Mouse (Mus musculus) inflammation-experienced regulatory T-cells, adult 6 months (primary cell): ENCODE measurements around the gene Itm2c. TPM values are rescaled to one million over a fixed set of nuclear protein-coding genes. Genes with fewer than 3 reads are reported as not detected.

ENCODE experiments used
- ATAC-seq: one replicate; pipeline ENCODE4 v1.8.0; 2017
- polyA plus RNA-seq, 3 experiments: library from polyadenylated mRNA; unstranded; fragments of 100-300 nt; shearing (Covaris generic); gene quantifications; one replicate each; pipeline ENCODE4 v1.2.1; 2017

The Itm2c gene
- 100 to 1,000 TPM in 2 of 3 experiments, 10 to 100 TPM in 1; 93.4 to 125 (median 112) TPM for polyA plus RNA-seq

DNA sequence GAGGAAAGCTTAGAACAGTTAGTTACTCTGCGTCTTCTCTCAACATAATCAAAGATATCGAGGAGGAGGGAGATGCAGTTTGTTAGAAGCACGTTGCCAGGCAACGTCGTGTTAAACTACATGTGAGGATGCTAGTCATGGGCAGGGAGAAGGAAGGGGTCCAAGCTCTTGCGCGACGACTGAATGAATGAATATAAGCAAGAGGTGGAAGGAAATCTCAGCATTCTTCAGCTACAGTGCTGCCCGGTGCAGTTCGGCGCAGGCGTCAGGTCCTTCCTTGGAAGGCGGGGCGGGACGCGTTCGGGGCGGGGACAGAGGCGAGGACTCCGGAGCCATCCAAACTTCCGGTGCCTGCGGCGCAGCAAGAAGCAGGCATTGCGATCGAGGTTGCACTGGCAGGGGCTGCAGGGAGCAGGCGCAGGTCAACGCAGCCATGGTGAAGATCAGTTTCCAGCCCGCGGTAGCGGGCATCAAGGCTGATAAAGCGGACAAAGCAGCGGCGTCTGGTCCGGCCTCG lies at the start of gene Itm2c:
TSS of gene Itm2c (plus strand) at position 51 of the 517 bp plus-strand sequence.
- peak; percentile 60 for ATAC-seq

DNA sequence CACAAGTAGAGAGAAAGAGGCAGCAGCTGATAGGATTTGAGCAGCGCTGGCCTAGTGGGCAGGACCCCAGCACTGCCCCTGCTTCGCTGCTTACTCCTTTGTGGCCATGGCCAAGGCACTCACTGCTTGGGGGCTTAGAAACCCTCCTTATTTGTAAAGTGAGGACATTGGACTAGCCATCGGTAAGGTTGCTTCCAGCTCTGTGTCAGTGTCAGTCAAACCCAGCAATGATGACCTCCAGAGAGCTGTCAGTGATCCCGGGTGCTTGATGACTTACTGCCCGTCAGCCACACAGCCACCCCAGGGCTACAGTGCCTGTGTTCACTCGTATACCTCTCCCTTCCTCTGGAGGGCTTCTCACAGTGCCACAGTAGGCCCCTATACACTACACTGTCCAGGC lies 49.1 kb upstream of the Itm2c start:
- ATAC-seq = no peak

DNA sequence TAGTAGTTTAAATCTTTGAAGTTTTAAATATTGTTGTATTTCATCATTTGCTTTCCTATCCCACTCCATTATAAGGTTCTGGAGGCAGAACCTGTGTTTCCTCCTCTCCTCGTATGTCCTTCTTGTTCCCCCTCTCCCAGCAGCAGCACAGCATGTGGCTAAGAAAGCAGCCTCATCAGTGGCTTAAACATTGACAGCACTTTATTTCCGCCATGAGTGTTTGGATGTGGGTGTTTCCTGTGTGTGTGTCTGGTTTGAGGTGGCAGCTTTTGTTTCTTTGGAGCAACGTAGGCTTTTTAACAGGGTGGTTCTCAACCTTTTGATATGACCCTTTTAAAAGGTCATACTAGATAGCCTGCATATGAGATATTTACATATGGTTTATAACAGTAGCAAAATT lies 48.6 kb upstream of the Itm2c start:
- ATAC-seq = peak; percentile 78

DNA sequence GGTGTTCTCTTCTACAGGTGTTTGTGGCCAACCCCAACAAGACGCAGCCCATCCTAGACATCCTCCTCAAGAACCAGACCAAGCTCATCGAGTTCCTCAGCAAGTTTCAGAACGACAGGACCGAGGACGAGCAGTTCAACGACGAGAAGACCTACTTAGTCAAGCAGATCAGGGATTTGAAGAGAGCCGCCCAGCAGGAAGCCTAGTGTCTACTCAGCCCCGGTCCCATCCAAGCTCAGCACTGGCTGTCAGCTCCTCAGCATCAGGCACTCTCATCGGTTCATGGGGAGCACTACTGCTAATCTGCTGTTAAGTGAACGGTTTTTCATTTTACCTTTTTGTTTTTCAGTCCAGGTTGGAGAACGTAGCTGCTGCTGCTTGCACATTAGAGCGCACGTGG lies 45.1 kb upstream of the Itm2c start:
- ATAC-seq = no peak

DNA sequence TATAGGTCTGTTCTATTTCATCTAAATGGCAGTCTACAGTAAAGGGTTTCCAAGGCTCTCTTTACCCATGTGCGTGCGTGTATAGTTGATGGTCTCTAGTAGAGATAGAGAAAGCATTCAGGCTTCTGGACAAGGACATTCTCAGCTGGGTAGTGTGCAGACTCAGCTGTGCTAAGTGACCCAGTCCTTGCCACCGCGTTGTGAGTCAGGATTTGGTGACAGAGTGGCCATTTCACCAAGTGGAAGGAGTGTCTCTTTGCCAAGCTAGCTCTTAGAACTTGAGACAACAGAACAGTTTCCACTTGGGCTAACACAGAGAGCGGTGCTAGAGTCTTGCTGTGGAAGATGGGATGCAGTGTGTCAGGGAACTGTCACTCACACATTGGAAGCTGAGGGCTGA lies 43.2 kb upstream of the Itm2c start:
- ATAC-seq = no peak

DNA sequence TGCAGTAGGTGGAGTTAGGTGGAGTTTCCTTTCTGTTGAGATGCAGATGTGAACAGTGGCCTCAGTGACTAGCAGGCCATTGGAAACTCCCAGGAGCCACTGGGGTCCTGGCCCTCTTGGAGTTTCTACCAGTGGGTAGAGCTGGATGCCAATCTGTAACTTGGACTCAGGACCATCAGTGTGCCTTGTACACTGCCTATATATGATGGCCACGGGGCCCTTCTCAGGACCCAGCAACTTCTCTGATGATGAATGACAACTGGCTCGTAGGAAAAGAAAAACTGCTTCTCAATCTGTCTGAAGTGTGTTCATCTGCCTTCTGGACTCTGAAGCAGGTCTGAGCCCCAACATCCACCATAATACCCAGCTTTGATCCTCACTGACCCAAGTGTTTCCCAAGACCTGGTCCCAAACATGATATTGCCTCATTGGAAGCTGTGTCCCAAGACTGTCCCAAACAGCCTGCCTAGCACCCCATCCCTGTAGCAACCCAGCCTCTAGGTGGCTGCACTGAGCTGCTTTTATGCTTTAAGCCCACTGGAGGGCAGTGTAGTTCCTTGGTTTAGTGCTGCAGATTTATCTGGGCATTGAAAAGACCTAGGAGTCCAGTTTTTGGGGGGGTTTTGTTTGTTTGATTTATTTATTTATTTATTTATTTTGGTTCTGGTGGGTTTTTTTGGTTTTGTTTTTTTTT lies 40.9 kb upstream of the Itm2c start:
- ATAC-seq = peak; percentile 84

DNA sequence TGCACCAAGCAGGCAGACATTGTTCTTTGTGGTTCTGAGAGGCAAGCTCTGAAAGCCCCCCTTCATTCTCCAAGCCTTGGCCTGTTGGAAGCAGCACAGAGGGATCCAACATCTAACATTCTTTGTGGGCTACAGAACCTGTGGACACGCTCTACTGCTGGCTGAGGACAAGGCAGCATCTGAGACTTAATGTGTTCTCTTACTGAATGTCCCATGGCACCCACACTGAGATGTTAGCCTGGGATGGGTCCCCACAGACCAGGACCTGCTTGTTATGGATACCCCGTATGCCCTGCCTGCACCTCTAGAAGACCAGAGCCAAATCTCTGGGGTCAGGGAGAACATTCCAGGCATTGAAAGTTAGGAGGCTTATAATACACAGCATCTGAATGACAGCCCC lies 40.2 kb upstream of the Itm2c start:
- ATAC-seq = no peak

DNA sequence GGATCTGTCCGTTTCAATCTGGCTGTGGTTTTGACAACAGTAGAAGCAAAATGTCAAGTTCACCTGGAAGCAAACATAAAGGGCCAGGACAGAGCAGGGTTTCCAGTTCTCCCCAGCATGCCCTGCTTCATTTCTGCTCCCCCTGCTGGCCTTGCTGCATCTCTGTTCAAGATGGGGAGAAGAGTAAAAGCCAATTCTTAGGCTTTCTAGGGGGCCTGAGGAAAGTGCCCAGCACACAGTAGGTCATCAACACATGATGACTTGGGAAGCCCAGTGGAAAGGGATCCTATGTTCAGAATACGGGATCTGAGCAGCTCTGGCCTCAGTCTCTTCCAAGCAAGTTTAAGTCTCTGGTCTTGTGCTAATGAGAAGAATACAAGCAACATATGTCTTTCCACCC lies 39.6 kb upstream of the Itm2c start:
- no peak for ATAC-seq

DNA sequence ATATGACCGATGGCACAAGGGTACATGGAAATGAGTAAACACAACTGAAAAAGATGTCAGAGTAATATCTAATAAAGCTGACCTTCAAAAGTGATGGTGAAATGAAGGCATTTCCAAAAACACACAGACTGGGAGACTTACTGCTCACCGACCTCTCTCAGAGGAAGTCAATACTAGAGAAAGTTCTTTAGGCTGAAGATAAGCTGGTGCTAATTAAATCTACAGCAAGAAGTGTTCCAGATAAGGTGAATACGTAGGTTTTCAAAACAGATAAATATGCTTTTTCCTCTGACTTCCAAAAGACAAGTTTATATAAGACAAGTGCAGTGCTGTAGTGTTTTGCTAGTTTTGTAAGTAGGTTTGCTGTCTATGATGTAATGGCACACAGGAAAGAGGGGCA lies 37.8 kb upstream of the Itm2c start:
- ATAC-seq = no peak

DNA sequence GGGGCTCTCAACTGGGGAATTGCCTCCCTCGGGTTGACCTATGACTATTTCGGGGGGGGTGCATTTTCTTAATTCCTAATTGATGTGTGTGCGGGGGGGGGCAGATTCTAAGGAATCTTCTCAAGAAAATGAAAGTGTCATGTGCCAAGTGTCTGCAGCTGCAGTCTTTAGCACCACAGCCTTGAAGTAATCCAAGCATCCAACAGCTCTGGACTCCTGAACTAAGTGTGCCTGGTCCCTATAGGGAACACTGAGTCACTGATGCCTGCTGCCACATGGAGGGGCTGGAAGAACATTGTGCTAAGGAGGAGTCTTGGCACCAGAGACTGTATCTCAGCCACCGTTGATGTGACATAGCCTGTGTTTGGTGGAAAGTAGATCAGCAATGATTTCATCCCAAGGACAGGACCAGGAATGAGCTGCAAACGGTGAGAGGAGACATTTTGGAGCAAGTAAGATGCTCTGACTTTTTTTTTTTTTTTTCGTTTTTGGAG lies 36.8 kb upstream of the Itm2c start:
- no peak for ATAC-seq

DNA sequence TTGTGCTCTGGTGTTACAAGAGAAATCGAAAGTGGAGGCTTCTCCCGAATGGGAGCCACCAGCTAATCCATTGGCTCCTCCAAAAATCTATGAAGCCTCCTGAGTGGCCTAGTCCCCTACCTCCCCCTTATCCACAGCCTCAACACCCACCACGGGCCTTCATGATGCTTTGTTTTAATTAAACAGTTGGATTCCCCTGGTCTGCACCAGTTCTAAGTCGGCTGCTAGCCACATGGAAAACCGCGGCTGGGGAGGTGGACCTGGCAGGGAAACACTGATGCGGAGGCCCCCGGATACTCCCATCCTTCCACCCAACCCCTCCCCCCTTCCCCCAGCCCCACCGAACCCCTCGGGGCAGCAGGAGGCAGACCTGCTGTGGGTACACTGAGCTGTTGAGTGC lies 29.7 kb upstream of the Itm2c start:
- ATAC-seq = no peak

DNA sequence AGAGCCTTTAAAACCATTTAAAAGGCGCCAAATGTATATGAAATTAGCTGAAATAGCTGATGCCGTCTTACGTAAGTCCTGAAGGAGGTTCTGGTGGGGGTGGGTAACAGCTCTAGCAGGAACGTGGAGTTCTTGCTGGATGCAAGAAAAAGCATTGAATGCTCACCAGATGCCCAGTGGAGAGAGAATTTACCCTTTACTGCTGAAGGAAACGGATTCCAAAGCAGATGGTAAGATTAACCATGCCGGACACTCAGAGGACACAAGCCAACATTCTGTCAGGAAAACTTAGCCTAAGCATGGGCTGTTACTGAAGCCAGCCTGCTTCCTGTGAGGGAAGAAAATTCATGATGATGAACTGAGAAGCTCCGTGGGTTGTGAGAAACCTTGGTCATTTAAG lies 24.1 kb upstream of the Itm2c start:
- no peak for ATAC-seq

DNA sequence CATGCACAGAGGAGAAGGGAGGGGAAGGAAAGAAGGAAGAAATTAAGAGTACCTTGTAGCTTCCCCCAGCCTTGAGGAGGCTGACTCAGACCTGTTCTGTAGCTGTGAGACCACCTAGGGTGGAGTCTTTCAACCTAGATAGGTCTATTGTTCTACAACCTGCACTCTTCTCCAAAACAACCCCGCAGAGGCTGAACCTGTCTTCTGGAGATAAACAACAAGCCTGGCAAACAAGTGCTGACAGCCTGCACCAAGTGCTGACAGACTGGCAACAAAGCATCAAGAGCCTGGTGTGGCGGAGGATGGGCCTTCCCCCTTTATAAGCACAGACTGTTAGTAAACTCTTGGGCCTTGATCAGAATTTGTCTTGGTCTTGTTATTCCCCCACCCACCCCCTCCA lies 23.5 kb upstream of the Itm2c start:
- ATAC-seq = no peak

DNA sequence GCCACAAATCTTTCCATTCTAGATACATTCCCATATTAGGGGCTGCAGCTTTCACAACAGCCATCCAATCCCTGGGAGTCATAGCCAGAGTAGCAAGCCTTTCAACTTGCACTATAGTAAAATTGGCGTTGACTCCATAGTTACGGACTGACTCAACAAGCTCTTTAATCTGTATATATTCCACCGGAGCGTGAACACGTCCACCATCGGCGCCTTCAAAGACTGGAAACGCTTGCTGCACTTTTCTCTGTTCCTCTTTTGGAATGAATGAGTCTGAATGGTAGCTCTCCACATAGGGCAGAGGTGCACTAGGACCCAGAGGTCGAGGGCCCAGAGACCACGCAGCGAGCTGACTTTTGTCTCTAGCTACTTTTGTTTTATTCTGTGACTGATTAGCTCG lies 12.1 kb upstream of the Itm2c start:
- ATAC-seq = no peak

DNA sequence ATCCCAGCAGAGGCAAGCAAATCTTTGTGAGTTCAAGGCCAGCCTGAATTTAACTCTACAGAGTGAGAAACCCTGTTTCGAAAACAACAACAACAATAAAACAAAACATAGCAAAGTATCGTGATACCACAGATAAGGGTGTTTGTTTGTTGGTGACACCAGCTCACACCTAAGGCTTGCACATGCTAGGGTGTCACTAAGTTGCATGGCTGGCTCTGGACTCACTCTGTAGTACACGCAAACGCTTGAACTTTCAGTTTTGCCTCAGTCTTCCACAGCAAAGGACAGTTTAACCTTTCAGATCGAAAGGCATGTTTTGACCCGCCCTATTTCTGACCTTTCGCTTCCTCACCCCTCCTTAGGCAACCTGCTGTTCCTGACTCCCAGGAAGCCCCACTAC lies 6.9 kb upstream of the Itm2c start:
- ATAC-seq = no peak

DNA sequence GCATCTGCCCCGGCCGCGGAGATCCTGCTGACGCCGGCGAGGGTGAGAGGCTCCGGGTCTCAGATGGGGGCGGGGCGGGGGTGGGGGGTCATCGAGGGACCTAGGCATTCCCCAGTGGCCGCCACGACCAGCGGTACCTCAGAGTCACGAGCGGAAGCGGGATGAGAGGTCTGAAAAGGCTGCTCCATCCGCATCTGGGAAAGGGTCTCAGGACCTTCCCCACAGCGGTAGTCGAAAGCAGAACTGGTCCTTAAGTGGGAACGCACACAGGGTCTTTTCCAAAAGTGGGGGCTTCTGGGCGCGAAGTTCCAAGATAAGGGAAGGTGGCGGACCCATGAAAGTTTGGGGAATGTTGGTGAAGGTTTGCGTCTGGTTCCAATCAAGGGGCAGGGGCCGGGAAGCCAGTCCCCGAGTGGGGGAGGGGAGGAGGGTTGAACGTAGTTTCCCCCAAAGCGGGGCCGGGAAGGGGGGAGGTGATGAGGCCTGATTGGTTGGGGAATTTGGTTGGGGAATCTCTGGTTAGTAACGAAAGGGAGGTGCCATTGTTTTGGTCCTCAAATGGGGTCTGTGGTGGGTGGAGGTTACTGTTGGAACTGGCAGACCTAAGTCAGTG lies 773 bp downstream of the Itm2c start:
- ATAC-seq = no peak

DNA sequence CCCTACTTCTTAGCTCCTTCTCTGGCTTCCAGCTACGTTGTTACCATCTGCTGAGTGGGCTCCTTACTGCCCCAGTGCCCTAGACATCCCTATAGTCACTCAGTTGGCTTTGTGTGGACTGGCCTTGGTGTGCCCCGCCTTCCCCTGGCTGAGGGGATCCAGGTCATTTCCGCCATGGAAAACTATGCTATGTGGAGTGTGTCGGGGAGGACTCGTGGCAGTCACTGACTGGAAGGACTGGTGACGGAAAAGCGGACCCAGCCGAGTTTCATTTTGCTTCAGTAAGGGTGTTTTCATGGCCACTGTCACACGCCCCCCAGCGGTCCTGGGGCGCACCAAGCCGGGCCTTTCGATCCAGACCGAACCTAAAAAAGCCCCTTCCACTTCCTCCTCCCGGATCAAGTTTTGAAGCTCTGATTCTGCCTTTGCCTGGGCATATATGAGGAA lies 1.3 kb downstream of the Itm2c start:
- peak; percentile 68 for ATAC-seq

DNA sequence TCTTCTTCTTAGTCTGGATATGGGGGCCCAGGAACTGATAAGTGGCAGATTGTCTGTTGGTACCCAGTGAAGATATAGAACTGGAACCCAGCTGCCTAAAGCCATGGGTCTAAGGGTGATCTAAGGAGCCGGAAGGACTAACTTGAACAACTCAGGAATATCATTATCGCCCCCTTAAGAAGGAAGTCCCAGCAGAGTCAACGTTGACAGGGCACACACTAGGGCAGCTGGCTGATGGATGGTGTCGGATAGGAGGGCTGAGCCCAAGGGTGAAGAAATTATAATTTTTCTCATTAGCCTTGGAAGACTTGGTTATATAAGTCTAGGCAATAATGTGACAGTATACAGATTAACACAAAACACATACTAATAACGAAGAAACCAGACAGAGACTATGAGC lies 2.0 kb downstream of the Itm2c start:
- no peak for ATAC-seq

DNA sequence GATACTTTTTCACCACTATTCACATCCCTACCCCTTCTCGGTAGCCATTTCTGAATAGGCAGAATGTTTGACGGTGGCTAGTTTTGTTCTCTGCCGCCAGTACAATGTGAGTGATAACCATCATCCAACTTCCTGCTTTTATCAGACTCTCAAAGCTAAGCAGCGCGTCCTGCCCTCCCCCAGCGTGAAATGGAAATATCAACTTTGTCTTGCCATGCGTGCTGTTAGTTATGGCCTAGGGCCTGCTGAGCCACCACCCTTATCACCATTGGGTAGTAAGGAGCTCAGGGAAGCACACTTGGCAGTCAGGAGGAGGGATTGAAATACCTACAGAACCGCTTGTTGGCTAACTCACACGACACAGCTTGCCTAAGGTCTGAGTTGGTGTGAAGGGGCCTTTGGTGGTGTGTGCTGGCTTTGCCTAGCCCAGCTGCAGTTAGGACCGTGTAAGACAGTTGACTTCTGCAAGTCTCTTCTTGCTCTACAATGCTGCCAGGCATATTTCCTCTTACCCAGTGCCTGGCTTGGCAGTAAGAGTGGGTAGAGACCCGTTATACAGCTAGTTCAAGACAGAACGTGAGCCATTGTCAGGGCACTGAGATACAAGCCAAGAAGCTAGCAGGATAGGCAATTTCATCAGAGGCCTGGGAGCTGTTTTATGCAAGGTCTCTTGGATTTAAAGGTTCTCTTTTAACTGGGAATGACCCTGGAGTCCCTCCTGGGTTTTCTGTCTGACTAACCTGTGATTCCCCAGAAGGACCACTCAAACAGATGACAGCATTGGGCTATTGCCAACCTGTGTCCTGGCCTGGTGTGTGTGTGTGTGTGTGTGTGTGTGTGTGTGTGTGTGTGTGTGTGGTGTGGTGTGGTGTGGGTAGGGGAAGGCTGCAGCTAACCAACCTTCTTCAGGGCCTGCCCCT lies 3.0 kb downstream of the Itm2c start:
- ATAC-seq = peak; percentile 72

DNA sequence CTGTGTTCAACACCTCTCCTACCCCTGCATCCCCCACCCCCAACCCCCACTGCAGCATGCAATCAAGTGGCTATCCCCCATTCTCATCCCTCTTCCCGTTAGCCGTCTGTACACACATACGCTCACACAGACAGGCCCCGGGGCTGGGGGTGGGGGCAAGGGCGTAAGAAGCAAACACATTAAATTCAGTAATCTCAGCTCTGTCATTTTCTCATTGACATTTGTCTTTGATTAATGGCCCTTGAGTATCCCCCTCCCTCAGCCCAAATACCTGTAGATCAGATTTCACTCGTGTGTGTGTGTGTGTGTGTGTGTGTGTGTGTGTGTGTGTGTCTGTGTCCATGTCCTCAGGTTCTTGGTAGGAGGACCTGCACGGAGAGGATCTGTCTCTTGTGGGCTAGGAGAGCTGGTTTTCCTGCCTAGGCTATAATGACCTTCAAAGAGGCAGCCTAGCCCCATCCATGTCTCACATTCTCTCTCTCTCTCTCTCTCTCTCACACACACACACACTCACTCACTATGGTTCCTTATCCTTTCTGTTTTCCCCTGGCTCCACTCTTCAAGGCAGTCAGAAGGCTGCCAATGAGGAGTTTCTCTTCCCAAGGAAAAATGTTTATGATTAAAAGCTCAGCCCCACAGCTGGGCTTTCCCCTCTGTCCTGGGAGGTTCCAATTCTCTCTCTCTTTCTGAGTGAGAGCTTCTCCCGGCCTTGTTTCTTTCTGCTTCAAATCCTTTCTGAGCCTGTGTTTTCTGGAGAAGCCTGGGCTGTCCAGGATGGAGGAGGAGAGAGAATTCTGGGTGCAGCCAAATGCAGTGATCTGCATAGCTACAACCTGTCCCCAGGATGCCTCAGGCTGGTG lies 4.0 kb downstream of the Itm2c start:
- no peak for ATAC-seq

DNA sequence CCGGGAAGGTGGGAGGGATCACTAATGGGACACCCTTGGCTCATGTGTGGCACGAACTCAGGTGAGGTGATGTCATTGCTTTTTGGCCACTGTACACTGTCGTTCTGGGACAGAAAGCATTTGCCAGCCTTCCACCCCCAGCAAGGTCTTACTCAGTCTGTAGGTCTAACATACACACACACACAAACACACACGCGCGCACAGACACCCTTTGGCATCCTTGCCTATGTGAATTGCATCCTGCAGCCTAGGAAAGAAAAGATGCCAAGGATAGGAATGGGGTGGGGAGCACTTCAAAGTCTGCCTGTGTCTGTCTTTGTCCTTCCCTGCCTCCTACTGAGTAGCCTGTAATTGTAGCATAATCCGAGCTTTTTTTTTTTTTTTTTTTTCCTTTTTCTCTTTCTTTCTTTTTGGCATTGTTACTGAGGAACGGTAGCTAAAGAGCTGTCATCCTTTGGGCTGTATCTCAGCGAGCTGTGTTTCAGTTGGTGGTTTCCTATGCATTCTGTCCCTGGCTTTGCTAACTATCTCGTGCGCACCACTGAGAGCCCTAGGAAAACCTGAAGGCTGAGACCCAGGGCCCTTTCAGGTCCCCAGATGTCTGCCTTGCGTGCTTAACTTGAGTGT lies 4.8 kb downstream of the Itm2c start:
- no peak for ATAC-seq

DNA sequence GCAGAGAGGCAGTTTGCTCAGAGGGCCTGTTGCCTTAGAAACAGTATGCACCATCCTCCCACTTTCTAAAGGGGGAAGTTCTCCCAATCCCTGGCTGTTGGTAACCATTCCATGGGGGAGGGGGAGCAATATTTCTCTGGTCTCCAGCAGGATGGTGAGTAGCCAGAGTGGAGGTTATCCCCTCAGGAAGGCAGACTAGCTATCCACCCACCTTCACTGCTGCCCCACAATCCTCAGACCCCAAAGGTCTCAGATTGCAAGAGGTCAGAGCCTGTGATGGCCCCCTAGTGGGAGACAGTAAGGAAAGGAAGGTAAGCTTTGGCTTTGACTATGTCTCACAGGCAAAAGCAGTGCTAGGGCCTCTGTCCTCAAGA lies 5.3 kb downstream of the Itm2c start:
- no peak for ATAC-seq
